Mouse (Mus musculus) thymus, postnatal 25 days (tissue): ENCODE results near the gene Gm5617.
"Not testable (repeated sequence)": the region's sequence is repeated elsewhere in the genome, so short reads cannot be mapped to it uniquely, and the experiment has no call there.

ENCODE experiments used
- DNase-seq: peaks from one replicate; pipeline ENCODE4 v3.0.0; 2022

The Gm5617 gene

DNA sequence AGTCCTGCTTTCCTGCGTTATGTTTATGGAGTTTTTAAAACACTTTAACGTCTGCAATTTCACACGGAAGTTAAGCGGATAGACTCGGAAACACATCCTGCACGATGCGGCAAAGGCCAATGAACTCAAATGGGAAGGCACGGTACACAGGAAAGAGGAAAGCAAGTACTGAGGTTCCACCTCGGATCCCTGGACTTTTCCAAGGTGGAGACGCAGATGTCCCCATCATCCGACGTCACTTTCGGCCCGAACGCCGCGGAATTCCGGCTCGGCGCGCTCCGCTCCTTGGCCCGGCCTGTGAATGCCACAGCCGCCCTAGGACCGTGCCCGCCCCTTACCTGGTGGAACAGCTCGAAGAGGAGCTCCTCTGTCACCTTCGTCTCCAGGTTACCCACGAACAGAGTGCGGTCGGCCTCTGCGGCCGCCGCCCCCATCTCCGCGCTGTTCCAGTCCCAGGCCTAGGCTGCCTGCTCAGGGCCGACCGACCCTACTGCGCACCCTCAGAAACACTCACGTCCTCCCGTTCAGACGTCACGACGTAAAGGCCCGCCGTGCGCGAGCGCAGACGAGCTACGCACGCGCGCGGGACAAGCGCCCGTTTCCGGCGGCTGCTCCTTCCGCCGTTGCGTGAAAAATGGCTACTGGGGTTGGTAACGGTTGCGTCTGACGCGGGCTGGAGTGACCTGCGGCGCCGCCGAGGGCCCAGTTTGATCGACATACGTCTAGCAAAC lies at the start of gene Gm5617, which contains the start of gene Rbm7:
TSS of gene Gm5617 (plus strand) at position 626 of the 731 bp plus-strand sequence.
TSS of gene Rbm7 (minus strand) at position 483 of the 731 bp plus-strand sequence.
- DNase-seq = peak; percentile 92

DNA sequence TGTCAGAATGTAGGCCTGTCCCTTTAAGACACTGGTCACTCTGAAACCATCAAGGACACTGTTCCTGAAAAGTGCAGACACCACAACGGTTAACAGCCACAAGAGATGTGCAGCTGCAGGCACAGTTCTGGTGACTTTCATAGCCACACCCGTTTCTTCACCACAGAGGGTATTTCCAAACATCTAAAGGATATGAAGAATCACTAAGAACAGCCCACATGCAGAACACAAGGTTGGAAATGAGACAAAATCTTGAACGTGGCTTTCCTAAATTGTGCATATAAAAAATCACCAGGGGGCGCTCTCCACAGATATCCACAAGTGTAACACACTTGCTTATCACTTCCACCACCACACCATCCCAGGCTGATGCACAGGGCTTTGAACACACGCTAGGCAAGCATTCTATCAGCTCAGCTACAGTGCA lies 47.4 kb upstream of the Gm5617 start:
- peak; percentile 36 for DNase-seq

DNA sequence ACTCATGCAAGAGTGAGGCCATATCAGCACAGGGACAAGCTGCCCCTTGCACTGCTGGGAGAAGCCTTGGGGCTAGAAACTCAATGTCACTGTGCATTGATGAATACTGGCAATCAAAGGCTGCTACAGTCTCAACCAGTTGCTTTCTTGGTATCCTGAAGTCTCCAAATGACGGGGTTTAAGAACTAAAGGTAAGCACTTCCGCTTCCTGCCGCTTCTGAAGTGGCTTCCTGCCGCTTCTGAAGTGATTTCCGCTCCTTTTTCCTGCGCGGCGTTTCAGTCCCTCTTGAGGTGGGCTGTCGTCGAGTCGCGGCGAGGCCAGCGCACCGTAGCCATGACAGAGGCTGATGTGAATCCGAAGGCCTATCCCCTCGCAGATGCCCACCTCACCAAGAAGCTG lies 45.2 kb upstream of the Gm5617 start:
- DNase-seq = peak; percentile 33

DNA sequence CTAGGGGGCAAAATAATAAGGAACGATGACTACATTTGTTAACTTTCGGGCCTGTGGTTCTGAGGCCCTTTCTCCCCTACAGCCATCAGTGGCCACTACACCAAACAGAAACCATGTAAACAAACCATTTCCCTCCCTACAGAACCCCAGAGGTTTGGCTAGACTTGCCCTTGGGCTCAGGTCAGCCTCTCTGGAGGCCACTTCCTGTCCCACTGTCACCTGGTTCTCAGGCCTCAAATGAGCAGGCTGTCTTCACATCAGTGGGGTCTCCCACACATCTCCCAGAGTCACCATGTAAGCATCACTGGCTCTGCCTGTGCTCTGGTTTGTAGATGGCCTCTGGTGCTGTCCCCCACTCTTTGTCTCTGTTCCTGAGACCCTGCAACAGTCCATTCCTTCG lies 39.3 kb upstream of the Gm5617 start:
- DNase-seq = no peak

DNA sequence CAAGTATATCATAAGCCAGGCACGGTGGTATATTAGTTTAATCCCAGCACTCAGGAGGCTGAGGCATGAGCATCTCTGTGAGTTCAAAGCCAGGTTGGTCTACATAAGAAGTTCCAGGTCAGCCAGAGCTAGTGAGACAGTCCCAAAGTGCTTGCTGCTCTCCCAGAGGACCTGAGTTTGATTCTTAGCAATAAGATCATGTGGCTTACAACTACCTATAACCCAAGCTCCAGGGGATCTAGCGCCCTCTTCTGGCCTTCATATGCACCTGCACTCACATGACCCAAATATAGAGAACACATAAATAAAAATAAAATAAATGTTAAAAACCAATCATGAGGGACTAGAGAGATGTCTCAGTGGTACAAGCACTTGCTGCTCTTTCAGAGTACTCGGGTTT lies 36.4 kb upstream of the Gm5617 start:
- no peak for DNase-seq

DNA sequence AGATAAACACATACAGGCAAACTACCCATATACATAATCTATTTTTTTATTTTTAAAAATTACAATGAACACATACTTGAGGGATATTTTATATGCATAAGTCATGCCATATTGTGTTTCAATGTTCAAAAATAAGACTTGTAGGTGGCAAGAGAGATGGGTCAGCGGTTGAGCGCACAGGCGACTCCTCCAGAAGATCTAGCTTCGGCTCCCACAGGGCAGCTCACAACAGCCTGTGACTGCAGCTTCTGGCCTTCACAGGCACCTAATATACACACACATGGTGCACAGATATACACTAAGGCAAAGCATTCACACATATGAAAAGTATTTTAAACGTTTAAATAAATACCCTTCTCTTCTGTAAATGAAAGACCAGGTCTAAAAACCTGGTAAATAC lies 35.9 kb upstream of the Gm5617 start:
- no peak for DNase-seq

DNA sequence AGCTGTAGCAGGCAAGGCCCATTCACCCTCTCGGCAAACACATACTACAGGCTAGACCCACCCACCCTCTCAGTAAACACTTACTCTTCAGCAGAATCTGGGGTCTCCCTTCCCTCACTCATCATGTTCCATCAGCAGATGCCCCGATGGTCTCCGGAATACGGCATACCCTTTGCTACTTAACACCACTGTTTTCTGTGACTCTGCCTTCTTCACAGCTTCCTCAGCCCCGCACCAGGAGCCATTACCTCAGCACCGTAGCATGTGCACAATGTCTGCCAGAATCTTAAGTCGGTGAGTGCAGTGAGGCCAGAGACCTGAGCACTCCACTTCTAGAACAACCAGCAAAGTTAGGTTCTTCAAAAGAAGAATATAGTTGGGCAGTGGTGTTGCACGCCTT lies 34.5 kb upstream of the Gm5617 start:
- no peak for DNase-seq

DNA sequence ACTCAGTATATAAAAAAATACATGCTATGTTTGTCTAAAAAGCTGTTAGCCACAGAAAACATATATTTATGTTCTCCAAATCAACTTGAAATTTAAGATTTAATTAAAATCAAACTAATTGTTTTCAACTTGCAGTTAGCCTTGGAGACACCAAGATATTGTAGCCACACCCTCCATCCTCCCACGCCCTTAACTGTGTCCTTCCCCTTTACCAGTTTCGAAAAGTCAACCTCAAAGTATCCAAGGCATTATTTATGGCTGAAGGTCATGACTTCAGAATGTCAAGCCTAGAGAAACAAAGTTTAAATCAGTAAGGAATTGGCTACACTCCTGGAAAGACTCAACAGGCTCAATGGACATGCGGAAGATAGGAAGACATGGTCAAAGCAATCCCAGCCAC lies 33.7 kb upstream of the Gm5617 start:
- no peak for DNase-seq

DNA sequence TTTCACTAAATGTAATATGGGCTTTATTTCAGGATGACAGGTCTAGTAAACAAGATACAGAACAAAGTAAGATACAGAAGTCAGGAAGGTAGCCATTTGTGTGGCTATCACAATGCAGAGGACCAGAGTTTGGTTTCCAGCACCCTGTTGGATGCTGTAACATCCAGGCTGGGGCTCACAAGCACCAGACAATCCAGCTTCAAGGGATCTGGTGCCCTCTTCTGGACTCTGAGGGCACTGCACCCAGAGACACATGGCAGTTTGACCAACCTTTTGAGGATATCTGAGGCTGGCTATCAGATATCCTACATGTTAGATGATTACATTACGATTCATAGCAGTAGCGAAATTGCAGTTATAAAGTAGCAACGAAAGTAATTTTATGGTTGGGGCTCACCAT lies 29.6 kb upstream of the Gm5617 start:
- peak; percentile 12 for DNase-seq

DNA sequence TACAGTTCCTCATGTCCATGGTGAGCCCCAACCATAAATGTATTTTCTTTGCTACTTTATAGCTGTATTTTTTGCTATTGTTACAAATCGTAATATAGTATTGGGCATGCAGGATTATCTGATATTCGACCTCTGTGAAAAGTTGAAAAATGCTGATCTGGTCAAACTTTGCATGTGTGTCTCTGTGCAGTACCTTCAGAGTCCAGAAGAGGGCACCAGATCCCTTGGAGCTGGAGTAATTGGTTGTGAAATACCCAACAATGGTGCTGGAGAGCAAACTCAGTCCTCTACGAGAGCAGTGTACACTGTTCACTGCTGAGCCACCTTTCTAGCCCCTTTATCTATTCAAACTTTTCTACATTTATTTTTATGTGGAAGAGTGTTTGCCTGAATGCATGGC lies 28.4 kb upstream of the Gm5617 start:
- peak; percentile 73 for DNase-seq

DNA sequence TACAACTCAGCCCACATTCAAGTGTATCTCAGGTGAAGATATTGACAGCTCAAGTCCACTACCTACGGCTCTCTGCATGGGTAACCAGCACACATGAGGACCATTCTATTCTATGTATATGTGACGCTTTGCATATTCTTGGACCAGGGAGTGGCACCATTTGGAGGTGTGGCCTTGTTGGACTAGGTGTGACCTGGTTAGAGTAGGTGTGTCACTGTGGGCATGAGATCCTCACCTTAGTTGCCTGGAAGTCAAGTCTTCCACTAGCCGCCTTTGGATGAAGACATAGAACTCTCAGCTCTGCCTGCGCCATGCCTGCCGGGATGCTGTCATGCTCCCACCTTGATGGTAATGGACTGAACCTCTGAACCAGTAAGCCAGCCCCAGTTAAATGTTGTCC lies 27.8 kb upstream of the Gm5617 start:
- DNase-seq = not testable (repeated sequence)

DNA sequence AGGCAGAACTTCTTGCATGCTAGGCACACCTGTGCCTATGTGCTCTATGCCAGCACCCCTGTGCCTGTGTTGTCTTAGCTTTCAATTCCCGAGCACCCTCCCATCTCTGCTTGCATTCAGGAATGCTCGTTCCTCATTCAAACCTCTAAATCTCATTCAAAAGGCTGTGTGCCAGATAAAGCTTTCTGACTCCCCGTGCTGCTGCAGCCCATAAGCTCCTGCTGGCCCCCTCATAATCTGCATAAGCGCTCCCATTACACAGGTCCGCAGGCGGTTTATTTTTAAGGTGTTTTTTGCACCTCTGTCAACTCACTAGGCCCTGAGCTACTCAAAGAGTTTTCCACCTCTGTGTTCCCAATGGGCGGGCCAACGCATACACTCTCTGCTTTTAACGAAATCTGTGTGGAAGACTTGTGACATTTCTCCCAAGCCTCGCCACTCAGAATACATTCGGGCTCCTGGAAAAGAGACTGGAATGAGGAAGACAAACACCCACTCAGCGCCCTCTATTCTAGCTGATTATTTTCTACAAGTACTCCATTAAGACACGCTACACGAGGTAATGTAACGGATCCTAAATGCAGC lies 22.7 kb upstream of the Gm5617 start:
- DNase-seq = no peak

DNA sequence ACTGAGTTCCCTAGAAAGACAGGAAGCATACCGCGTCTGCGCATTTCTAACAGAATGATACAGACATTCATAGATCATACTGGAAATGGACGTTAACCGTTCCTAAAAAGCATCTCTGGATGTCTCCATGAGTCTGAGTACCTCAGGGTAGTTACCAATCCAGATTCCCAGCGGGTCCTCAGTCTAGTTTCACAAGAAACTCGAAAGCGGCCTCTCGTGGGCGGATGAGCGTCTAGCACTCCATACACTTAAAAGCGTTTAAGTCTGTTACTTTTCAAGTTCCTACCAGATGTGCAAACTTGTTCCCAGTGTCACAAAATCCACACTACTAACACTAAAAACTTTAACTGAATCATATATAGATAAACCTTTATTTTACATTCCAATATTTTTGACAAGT lies 22.1 kb upstream of the Gm5617 start:
- no peak for DNase-seq

DNA sequence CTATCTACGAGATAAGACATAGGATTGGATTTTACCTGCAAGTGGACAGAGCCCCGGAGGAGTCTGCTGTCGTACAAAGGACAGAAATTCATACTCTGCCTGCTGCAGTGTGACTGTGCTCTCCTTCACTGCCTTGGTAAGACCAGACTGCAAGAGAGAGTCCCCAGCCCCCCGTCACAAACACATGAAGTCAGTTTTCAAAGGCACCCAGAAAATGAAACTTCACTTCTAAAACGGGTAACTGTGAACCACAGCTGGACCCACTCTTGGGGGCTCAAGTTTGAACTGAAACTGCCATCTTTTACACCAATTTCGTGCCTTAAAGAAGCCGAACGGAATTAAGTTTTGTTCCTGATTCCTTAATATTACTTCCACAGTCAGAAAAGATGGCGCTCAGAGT lies 20.9 kb upstream of the Gm5617 start:
- DNase-seq = no peak

DNA sequence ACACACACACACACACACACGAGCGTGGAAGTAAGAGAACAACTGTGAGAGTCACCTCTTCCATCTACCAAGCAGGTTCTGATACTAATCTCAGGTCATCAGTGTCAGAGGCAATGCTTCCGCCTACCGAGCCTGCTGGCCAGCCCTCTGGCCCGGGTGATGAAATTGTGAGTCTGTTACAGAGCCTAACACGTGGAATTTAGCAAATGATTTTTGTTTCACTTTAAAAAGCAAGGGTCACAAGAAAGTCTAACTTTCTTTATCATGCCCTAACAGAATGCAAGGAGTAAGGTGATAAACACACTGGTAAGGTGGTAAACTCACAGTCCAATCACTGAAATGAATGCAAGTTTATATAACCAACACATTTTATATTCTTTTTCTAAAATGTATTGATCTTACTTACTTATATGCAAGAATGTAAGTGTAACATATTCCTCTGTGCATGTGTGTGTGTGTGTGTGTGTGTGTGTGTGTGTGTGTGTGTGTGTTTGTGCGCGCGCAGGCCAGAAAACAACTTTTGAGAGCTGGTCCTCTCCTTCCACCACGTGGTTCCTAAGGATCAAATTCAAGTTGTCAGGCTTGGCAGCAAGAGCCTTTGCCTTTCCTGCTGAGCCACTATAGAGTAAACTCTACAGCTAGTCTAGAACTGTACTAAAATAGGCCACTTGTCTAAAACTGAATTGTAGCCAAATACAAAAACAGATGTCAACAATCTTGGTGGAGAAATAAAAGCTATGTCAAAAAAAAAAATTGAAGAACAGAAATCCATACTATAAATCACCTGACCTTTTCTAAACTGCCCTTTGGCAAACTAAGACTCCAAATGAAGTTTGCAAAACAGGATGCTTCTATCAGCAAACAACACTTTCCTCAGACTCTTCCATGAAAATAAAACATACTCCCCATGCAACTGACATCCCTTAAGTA lies 18.7 kb upstream of the Gm5617 start:
- no peak for DNase-seq

DNA sequence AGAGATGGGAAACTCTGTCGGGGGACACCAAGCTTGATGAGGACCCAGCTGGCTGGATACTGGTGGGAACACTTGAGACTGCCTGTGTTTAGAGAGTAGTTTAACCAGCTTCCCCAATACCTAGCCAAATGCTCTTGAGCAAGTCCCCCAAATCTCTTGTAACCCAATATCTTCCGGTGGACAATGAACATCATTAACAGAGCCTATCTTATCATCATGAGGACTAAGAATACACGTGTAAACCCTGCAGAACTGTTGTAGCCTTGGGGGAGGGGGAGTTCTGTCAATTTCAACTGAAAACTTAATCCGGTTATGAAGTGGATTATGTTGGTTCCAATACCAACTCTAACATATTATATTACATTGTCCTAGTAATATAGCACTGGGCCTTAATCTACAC lies 16.4 kb upstream of the Gm5617 start:
- DNase-seq = no peak

DNA sequence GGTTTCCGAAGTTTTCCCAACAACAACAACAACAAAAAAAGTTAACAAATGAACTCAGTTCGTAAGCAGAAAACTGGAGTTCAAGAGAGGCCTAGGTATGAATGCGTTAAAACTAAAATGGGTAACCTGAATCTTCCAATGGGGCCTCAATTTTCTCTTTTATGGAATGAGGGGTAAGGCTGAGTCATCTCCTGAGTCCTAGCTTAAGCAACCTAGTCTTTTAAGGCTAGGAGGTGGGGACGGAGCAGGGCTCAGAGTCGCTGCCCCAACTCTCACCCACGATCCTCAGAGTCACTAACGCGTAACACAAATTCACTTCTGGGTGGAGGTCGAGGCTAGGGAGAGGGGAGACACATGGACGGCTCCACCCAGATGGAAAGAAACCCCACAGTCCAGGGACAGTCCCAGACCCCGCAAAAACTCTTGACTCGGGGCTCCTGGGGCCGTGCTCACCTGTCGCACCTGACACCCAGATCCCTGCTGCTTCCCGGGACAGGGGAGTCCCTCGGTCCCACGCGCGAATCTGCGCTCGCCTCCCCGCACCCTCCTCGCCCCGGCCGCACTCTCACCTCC lies 15.3 kb upstream of the Gm5617 start:
- no peak for DNase-seq

DNA sequence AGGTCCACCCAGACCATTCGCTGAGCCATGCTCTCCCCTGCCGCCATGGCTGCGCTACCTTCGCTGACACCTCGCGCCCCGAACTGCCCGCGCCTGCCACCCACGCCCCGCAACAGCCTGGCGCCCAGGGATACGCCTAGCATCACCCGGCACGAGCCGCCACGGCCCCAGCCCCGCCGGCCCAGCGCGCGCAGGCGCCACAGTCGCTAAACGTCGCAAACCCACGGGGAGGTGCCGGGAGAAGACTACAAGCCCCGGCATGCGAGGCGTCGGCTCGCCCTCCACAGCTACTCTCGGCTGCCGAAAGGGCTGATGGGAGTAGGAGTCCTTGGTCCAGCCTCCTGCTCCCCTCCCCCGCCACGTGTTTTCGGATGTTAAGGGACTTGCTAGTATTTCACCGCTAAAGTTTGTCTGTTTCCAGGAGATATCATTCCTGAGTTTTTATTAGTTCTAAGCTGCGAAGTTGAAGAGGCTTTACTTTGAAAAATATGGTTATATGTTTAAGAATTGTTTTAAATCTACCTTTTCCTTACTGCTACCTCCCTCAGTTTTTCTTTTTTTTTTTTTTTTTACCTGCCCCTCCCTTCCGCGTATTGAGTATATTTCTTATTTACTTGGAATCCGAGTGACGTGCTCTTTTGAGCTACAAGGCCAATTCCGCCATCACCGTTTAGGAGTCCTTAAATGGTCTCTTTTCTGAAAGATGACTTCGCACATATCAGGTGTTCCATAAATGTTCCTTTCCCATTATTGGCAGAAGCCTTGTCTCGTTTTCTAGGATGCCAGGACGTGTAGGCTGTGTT lies 14.6 kb upstream of the Gm5617 start, which contains the start of gene Rexo2:
TSS of gene Rexo2 (minus strand) at position 213 of the 803 bp plus-strand sequence.
- peak; percentile 96 for DNase-seq

DNA sequence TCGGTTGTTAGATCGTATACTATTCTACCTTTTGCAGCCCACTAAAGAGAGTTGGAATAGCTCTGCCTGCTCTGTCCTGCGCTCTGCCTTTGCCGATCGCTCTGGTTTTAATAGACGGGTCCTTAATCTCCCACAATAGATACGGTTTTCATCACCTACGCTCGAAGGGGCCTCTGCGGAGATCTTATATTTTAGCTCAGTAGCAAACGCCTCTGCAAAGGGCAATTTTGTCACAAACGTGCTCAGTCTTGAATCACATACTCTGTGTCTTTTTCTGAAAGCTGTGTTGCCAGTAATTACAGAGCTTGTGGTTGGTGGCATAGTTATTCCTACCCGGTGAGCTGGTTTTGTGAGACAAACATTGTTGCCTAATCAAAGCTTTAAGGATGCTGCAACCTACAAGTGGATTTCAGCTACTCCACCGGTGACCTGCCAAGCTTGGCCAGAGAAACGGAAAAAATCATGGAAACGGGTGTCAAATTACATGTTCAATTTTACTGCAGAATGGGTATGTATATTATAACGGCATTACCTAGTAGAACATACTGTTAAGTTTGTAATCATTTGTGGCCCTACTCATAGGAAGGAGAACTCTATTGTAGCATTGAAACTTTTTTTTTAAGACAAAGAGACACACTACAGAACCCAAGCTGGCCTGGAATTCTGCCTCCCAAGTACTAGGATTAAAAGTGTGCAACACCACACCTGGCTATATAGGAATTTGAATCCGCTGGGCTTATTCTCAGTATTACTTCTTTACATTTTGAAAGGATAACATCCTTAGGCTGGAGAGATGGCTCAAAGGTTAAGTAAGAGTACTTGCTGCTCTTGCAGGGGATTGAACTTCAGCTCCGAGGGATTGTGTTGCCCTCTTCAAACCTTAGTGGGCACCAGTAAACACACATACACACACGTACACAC lies 13.8 kb upstream of the Gm5617 start:
- DNase-seq = no peak

DNA sequence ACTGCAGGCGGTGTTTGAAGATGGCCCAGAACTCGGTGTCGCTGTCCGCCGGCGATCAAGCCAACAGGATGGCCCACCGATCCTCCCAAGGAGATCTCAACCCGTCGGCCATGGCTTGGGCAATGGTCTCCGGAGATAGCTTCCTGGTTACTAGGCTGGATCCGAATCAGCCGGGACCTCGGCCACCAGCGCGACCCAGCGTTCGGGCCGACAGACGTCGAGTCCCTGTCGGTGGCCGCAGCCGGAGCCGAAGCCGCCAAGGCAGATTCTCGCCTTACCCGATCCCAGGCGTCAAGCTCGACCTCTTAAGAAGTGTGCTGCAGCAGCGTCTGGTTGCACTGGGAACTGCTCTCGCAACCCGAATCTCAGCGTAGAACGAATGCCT lies 298 bp downstream of the Gm5617 start:
- no peak for DNase-seq

DNA sequence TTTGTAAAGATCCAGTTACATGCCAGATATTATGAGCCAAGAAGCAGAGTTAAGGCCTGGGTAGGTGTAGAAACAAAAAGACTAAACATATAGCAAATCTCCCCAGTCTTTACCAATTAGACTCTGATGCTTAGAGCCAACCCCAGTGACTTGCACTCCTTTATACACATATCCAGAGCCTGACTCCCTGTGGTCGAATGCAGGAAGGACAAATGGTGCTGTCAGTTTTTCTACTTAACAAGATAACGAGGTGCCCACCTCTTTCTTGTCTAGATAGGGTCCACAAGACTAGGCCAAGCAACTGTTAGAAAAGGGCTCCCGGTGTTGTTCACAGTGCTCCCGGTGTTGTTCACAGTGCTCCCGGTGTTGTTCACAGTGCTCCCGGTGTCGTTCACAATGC lies 6.0 kb downstream of the Gm5617 start:
- no peak for DNase-seq
